Mouse (Mus musculus): ENCODE data around the gene Birc3. TPM values are rescaled to one million over a fixed set of nuclear protein-coding genes. Genes with fewer than 3 reads are reported as not detected.
A peak's percentile ranks its signal among the peaks of the same experiment; 100 is the strongest.
"Not testable (repeated sequence)": the region's sequence is repeated elsewhere in the genome, so short reads cannot be mapped to it uniquely, and the experiment has no call there.

The Birc3 gene
- polyA plus RNA-seq, 1 experiment, result 13.7 TPM

DNA sequence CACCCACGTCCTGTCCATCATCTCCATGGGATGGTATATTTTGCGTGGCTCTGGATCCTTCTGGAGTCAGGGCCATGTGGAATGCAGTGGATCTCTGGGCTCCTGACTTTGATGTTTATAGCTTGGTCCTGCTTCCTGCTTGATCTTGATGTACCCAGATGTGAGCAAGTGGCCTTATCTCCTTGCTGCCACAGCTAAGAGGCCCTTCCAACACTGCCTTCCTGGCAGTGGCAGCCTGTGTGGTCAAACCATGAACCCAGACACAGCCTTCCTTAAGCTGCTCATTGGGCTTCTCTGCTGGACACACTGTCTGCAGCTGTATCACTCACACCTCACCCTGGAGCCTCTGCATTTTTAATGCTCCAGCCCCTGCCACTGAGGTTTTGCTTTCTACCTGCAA is 30.3 kb upstream of the Birc3 start:
- Histone ChIP-seq H3K4me3 (ENCODE audit: low read depth, low read length) (no peak overlapping the region), H3K4me1 (ENCODE audit: control insufficient read depth, insufficient read depth, insufficient read length, low read length) (no peaks in the 10 kb centered on the region), H3K27me3 (ENCODE audit: control insufficient read depth, insufficient read depth, low read length) (no peaks in the 10 kb centered on the region; the same call in 1 of the 2 replicates), H3K27ac (ENCODE audit: insufficient read depth, low read depth, low read length) (no peak overlapping the region), H3K36me3 (ENCODE audit: control insufficient read depth, insufficient read depth, low read length) (no peaks in the 10 kb centered on the region)
- TF ChIP-seq CTCF (IDR thresholded peaks at IDR 0.05; ENCODE audit: extremely low read depth, insufficient read length, insufficient replicate concordance, low read depth, low read length), result no peak
- no peak for TF ChIP-seq POLR2A (IDR thresholded peaks at IDR 0.05; ENCODE audit: low read depth, low read length)
- 80% methylated on average over 2 of the region's 2 CpGs for WGBS

DNA sequence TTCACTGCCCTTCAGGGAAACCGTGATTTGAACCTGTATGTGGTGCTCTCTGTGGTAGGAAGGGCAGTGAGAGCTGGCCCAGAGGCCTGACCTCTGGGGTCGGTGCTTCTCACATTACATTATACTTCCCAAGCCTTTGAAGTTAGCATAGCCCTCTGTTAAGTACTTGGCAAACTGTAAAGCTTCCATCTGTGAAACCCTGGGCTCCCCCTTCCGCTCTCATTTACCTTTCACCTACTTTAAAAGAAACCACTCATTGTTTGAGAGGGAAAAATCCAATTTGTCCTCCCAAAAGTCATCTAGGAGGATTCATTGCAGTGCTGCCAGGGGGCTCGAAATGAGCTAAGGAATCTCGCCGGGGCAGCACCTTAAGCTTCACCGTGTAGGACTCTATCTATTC is 29.3 kb upstream of the Birc3 start:
- WGBS, result 70% methylated on average over 7 of the region's 7 CpGs
- no peaks in the 10 kb centered on the region for H3K4me1 ChIP-seq (ENCODE audit: control insufficient read depth, insufficient read depth, insufficient read length, low read length)
- TF ChIP-seq CTCF (IDR thresholded peaks at IDR 0.05; ENCODE audit: extremely low read depth, insufficient read length, insufficient replicate concordance, low read depth, low read length), result no peak
- TF ChIP-seq POLR2A (IDR thresholded peaks at IDR 0.05; ENCODE audit: low read depth, low read length), result no peak
- H3K4me3 ChIP-seq (ENCODE audit: low read depth, low read length), result no peak overlapping the region
- no peaks in the 10 kb centered on the region for H3K36me3 ChIP-seq (ENCODE audit: control insufficient read depth, insufficient read depth, low read length)
- H3K27me3 ChIP-seq (ENCODE audit: control insufficient read depth, insufficient read depth, low read length), result no peaks in the 10 kb centered on the region; the same call in 1 of the 2 replicates
- no peak overlapping the region for H3K27ac ChIP-seq (ENCODE audit: insufficient read depth, low read depth, low read length)

DNA sequence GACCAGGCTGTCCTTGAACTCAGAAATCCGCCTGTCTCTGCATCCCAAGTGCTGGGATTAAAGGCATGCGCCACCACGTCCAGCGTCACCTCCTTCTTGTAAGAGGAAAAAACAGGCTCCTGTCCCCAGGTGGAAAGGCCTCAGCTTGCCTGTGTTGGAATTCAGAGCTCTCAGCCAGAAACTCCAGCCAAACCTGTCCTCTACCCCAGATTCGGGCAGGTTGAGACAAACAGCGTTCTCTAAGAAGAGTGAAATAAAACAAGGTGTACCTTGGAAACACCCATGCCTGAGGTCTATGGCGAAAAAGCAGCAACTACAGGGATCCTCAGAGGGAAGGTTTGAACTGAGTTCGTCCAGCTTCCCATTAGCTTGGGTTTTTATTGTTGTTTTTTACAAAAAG is 28.0 kb upstream of the Birc3 start:
- no peak for TF ChIP-seq CTCF (IDR thresholded peaks at IDR 0.05; ENCODE audit: extremely low read depth, insufficient read length, insufficient replicate concordance, low read depth, low read length)
- TF ChIP-seq POLR2A (IDR thresholded peaks at IDR 0.05; ENCODE audit: low read depth, low read length), result no peak

DNA sequence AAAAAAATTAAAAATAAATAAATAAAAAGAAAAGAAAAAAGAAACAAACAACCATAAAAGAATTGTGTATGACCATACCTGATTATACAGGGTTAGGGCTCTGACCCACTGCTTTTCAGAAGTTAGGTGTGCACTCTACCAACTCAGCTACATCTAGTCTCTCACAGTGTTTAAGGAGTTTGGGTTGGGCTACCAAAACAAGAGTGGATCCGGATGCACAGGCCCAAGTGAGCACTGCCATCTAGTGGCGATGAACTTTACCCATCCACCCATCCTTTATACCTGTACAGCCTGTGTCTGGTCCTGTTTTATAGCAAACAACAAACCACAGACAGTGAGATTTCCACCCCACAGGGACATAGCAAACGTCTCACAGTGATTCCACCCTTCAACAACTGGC is 24.5 kb upstream of the Birc3 start:
- Histone ChIP-seq H3K27me3 (ENCODE audit: control insufficient read depth, insufficient read depth, low read length) (no peaks in the 10 kb centered on the region), H3K4me1 (ENCODE audit: control insufficient read depth, insufficient read depth, insufficient read length, low read length) (no peaks in the 10 kb centered on the region), H3K27ac (ENCODE audit: insufficient read depth, low read depth, low read length) (no peak overlapping the region), H3K36me3 (ENCODE audit: control insufficient read depth, insufficient read depth, low read length) (no peaks in the 10 kb centered on the region), H3K4me3 (ENCODE audit: low read depth, low read length) (no peak overlapping the region)
- no peak for TF ChIP-seq POLR2A (IDR thresholded peaks at IDR 0.05; ENCODE audit: low read depth, low read length)
- TF ChIP-seq CTCF (IDR thresholded peaks at IDR 0.05; ENCODE audit: extremely low read depth, insufficient read length, insufficient replicate concordance, low read depth, low read length), result peak; percentile 87; the same call in 1 of the 2 replicates
- under 1% methylated on average over 3 of the region's 3 CpGs for WGBS

More for the DNA sequence above, 28.0 kb upstream of the Birc3 start:
- H3K4me1 ChIP-seq (ENCODE audit: control insufficient read depth, insufficient read depth, insufficient read length, low read length), result no peaks in the 10 kb centered on the region
- no peak overlapping the region for H3K27ac ChIP-seq (ENCODE audit: insufficient read depth, low read depth, low read length)
- WGBS, result 89% methylated on average over 8 of the region's 8 CpGs
- no peak overlapping the region for H3K4me3 ChIP-seq (ENCODE audit: low read depth, low read length)
- no peaks in the 10 kb centered on the region; the same call in 1 of the 2 replicates for H3K27me3 ChIP-seq (ENCODE audit: control insufficient read depth, insufficient read depth, low read length)
- H3K36me3 ChIP-seq (ENCODE audit: control insufficient read depth, insufficient read depth, low read length), result no peaks in the 10 kb centered on the region

DNA sequence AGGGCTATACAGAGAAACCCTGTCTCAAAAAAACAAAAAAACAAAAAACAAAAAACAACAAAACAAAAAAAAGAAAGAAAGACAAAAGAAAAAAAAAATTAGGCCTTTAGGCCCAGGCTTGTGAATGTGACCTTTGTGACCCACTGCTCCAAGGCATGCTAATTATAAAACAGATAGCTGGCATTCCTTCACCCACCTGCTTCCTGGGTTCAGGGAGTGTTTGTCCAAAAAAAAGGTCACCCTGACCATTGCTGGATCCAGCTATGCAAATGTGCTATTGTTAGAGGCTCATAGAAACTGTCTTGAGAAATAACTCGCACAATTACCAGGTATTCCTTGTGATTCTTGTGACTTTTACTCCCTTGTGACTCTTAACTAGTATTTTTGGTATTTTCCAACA is 18.8 kb upstream of the Birc3 start:
- H3K27me3 ChIP-seq (ENCODE audit: control insufficient read depth, insufficient read depth, low read length); H3K27ac ChIP-seq (ENCODE audit: insufficient read depth, low read depth, low read length); H3K36me3 ChIP-seq (ENCODE audit: control insufficient read depth, insufficient read depth, low read length); H3K4me1 ChIP-seq (ENCODE audit: control insufficient read depth, insufficient read depth, insufficient read length, low read length); H3K4me3 ChIP-seq (ENCODE audit: low read depth, low read length): not testable (repeated sequence)
- 100% methylated on average over 1 of the region's 1 CpGs for WGBS

DNA sequence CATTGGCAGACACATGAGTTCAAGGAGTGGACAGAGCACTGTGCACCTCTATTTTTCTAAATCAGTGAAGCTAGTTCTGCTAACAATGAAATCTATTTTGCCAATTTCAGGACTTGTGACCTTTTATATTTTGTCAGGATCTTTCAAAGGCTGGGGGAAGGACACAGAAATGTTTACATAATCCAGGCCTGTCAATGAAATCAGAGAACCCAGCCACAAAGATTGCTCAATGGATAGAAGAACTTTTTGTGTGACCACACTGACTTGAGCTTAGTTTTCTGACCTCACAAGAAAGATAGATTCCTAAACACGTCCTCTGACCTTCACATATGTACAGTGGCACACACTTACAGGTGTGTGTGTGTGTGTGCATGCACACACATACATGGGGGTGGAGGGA is 18.2 kb upstream of the Birc3 start:
- no peak overlapping the region for H3K27ac ChIP-seq (ENCODE audit: insufficient read depth, low read depth, low read length)
- 68% methylated on average over 1 of the region's 1 CpGs for WGBS
- no peaks in the 10 kb centered on the region for H3K4me1 ChIP-seq (ENCODE audit: control insufficient read depth, insufficient read depth, insufficient read length, low read length)
- H3K36me3 ChIP-seq (ENCODE audit: control insufficient read depth, insufficient read depth, low read length), result no peaks in the 10 kb centered on the region
- no peaks in the 10 kb centered on the region for H3K27me3 ChIP-seq (ENCODE audit: control insufficient read depth, insufficient read depth, low read length)
- no peak overlapping the region for H3K4me3 ChIP-seq (ENCODE audit: low read depth, low read length)
- TF ChIP-seq CTCF (IDR thresholded peaks at IDR 0.05; ENCODE audit: extremely low read depth, insufficient read length, insufficient replicate concordance, low read depth, low read length) (no peak), POLR2A (IDR thresholded peaks at IDR 0.05; ENCODE audit: low read depth, low read length) (no peak)

DNA sequence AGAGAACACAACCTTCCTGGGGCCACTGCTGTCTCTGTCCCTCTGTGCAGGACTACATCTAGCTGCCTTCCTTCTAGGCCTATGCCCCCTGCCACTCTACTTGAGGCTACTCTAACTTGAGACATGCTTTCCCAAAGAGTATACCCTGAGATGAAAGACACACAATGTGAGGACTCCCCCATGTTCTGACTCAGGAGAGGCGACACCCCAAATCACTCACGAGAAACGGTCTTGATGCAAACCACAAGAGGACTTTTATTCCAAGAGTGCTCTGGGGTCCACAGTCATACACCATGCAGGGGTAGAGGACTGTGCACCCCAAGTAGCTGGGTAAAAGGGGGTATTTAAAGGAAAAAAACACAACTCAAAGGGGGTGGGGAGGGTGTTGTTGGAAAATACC is 11.4 kb upstream of the Birc3 start:
- no peaks in the 10 kb centered on the region for H3K4me1 ChIP-seq (ENCODE audit: control insufficient read depth, insufficient read depth, insufficient read length, low read length)
- no peak overlapping the region for H3K27ac ChIP-seq (ENCODE audit: insufficient read depth, low read depth, low read length)
- TF ChIP-seq POLR2A (IDR thresholded peaks at IDR 0.05; ENCODE audit: low read depth, low read length), result no peak
- no peak for TF ChIP-seq CTCF (IDR thresholded peaks at IDR 0.05; ENCODE audit: extremely low read depth, insufficient read length, insufficient replicate concordance, low read depth, low read length)
- H3K27me3 ChIP-seq (ENCODE audit: control insufficient read depth, insufficient read depth, low read length), result no peaks in the 10 kb centered on the region
- no peak overlapping the region for H3K4me3 ChIP-seq (ENCODE audit: low read depth, low read length)
- no peaks in the 10 kb centered on the region for H3K36me3 ChIP-seq (ENCODE audit: control insufficient read depth, insufficient read depth, low read length)
- 96% methylated on average over 3 of the region's 3 CpGs for WGBS

DNA sequence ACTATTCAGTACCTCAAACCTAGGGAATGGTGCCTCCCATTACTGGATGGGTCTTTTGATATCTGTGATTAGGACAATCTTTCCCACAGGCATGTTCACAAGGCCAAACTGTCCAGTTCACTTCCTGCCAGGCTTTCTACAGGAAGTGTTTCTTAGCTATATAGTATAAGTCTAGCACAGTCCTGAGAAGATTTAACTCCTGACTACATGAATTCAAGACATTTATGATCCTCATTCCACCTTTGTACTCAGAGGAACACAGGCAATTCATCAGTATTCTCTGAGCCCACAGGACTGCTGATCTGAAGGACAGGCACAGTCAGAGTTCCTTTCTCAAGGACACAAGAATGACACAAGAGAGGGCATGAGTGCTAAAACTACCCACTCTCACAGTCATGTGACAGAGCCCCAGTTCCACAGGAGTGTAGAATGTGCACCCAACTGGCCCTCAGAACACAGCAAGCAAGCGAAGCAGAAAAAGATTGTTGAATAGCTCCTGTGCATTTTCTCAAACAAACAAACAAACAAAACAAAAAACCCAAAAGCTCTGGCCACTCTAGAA is 9.4 kb upstream of the Birc3 start:
- Histone ChIP-seq H3K4me3 (ENCODE audit: low read depth, low read length) (no peak overlapping the region), H3K4me1 (ENCODE audit: control insufficient read depth, insufficient read depth, insufficient read length, low read length) (no peaks in the 10 kb centered on the region), H3K36me3 (ENCODE audit: control insufficient read depth, insufficient read depth, low read length) (no peaks in the 10 kb centered on the region), H3K27ac (ENCODE audit: insufficient read depth, low read depth, low read length) (no peak overlapping the region), H3K27me3 (ENCODE audit: control insufficient read depth, insufficient read depth, low read length) (no peaks in the 10 kb centered on the region)
- TF ChIP-seq CTCF (IDR thresholded peaks at IDR 0.05; ENCODE audit: extremely low read depth, insufficient read length, insufficient replicate concordance, low read depth, low read length) (no peak), POLR2A (IDR thresholded peaks at IDR 0.05; ENCODE audit: low read depth, low read length) (no peak)
- 97% methylated on average over 1 of the region's 1 CpGs for WGBS

All from small intestine, adult 2 months (tissue).